Mouse (Mus musculus): ENCODE measurements around the gene Jmjd1c. TPM values are rescaled to one million over a fixed set of nuclear protein-coding genes. Genes with fewer than 3 reads are reported as not detected.

The Jmjd1c gene
- 84.5 TPM for polyA plus RNA-seq (2014; fragmentation: Illumina TruSeq; extraction: RNeasy Lipid Tissue Mini Kit (QIAGEN cat#74804))

GRCm38 (mm10) chr10:67095798-67096620 is at the start of gene Jmjd1c:
Jmjd1c (plus strand) TSS chr10:67096125.

DNA sequence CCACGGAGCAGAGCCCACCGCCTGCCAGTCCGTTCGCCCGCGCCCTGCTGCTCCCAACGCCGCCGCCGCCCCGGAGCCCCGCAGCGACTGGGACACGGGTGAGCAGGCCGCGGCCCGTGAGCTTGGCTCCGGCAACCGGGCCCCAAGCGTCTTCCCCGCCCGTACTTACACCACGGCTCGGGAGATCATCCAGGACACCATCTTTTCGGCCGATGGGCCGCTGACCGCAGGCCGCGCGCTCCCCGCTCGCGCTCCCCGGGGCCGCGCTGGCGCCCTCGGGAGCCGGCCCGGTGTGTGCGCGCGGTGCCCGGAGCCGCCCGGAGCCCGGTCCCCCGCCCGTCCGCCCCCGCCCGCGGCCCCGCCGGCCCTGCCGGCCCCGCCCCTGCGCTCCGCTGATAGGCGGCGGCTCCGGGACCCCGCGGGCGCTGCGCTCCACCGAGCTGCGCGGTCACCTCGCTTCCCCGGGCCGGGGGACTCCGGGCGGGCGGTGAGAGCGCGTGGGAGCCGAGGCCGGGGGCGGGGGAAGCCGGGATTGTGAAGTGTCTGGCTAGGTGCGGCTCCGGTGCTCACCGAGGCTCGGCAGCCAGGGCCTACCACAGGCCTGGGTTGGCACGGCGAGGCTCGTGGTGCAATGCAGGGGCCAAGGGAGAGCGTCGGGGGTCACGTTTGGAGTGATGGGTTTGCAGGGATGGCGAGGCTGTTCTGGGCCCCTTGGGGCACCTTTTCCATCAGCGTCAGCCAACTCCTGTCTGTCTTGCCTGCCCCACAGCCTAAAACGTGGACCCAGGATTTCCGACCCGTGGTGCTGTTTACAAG is 904 bp downstream of the Jmjd1c start, which contains the start of gene Reep3:
Gene Reep3 (minus strand): TSS at position 325 of the 816 bp plus-strand sequence.

GRCm38 (mm10) chr10:67285176-67285814 is 189.4 kb downstream of the Jmjd1c start, which contains the start of gene Nrbf2:
Nrbf2 (minus strand) TSS chr10:67285305.

Other genes starting within 250 kb of the Jmjd1c start
- 163 TPM for gene Reep3, start 820 bp downstream of the Jmjd1c start, polyA plus RNA-seq (2014; fragmentation: Illumina TruSeq; extraction: RNeasy Lipid Tissue Mini Kit (QIAGEN cat#74804))
- 31.0 TPM for gene Nrbf2, start 189.2 kb downstream of the Jmjd1c start, polyA plus RNA-seq (2014; fragmentation: Illumina TruSeq; extraction: RNeasy Lipid Tissue Mini Kit (QIAGEN cat#74804))

Measured in ovary, adult 10 weeks (tissue).